Mouse (Mus musculus) limb, embryonic 12.5 days (tissue): ENCODE measurements around the gene Rgs14. TPM values are rescaled to one million over a fixed set of nuclear protein-coding genes. Genes with fewer than 3 reads are reported as not detected.
A peak's percentile ranks its signal among the peaks of the same experiment; 100 is the strongest.

ENCODE experiments used
- ATAC-seq: fragments of 200-750 bp; cut with Nextera tagmentation; 2 replicates; pipeline ENCODE4 v1.8.0; 2017; ENCODE audit warnings: low read depth, moderate TSS enrichment; ENCODE audit not compliant: insufficient number of reproducible peaks, insufficient read depth, low FRiP score, low TSS enrichment
- H3K27ac ChIP-seq: fragments of 300-500 bp; sonication (generic); 2 replicates; pipeline ENCODE4 v1.5.1; 2016; ENCODE audit warnings: mild to moderate bottlenecking, moderate library complexity
- H3K27me3 ChIP-seq: fragments of 300-500 bp; sonication (generic); 2 replicates; pipeline ENCODE4 v1.6.1; 2016; ENCODE audit warnings: mild to moderate bottlenecking, moderate library complexity
- H3K36me3 ChIP-seq: fragments of 300-500 bp; sonication (generic); 2 replicates; pipeline ENCODE4 v1.6.1; 2016; ENCODE audit warnings: mild to moderate bottlenecking, moderate library complexity
- H3K4me1 ChIP-seq: fragments of 300-500 bp; sonication (generic); replicated peaks from 2 replicates; pipeline ENCODE4 v1.6.1; 2016
- H3K4me2 ChIP-seq: fragments of 300-500 bp; sonication (generic); 2 replicates; pipeline ENCODE4 v1.6.1; 2016; ENCODE audit warnings: mild to moderate bottlenecking, moderate library complexity
- H3K4me3 ChIP-seq: fragments of 300-500 bp; sonication (generic); replicated peaks from 2 replicates; pipeline ENCODE4 v1.5.1; 2016; ENCODE audit warnings: mild to moderate bottlenecking
- H3K9ac ChIP-seq: fragments of 300-500 bp; sonication (generic); replicated peaks from 2 replicates; pipeline ENCODE4 v1.6.1; 2016; ENCODE audit warnings: mild to moderate bottlenecking, moderate library complexity
- H3K9me3 ChIP-seq: fragments of 300-500 bp; sonication (generic); 2 replicates; pipeline ENCODE4 v1.6.1; 2016; ENCODE audit warnings: mild to moderate bottlenecking, moderate library complexity
- WGBS: fragments of 180-500 bp; shearing (Covaris S2); methylation state at CpG from one replicate; pipeline ENCODE4 v1.1.7; 2016; 5-methylcytosine and 5-hydroxymethylcytosine counted together
- polyA plus RNA-seq: library from polyadenylated mRNA; unstranded; fragments of >200 nt; fragmentation: Nextera tagmentation; extraction: Ambion mirVana; gene quantifications from 2 replicates; pipeline ENCODE4 v1.2.1, GENCODE M21; 2016

Gene Rgs14
- polyA plus RNA-seq, 1 experiment from 2014 or later: 1.2 TPM

DNA sequence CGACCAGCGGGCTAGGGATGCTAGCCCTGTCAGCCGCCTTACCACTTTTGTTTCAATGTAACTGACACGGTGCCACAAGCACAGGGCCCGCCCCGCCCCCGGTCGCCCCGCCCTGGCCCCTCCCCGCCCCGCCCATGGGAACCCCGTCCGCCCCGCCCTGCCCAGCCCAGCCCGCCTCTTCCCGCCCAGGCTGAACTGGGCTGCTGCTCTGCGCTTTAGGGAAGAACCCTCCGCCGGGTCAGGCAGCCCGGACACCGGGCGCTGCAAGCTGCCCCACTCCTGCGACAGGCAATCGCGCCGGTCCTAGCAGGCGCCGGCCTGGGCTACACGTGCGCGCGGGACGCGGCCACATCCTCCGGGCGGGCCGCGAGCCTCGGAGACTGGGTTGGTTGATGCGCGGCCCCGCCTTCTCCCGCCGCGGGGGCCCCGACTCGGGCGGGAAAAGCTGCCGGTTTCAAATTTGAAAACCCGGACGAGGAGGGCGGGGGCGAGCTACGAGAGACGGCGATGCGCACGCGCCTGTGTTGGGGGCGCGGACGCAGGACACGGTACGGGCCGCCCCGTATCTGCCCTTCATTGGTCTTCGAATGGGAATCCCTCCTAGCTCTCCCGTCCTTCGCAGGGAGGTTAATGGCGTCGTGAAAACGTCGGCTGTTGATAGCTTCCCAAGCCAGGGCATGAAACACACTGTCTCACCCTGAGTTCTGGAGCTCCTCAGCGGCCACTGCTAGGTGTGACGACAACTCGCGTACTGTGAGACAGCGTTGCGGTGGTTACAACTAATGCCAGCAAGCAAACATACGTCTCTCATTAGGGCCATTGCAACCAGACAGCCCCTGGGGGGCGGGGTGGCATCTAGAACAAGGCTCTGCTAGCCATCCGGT is 39.6 kb upstream of the Rgs14 start, which contains the start of gene Mxd3:
Mxd3 (minus strand) TSS at position 141 of the 884 bp plus-strand sequence.
- under 1% methylated on average over 82 of the region's 82 CpGs for WGBS
- peak within 1 kb of the TSS; percentile 95 for H3K27ac ChIP-seq
- peaks cover 17% of the 10 kb centered on the region for H3K36me3 ChIP-seq
- H3K4me2 ChIP-seq: peak within 1 kb of the TSS; percentile 90
- ATAC-seq: peak; percentile 82
- H3K4me1 ChIP-seq: peaks cover 31% of the 10 kb centered on the region
- peak within 1 kb of the TSS; percentile 72 for H3K4me3 ChIP-seq
- peak within 1 kb of the TSS; percentile 75 for H3K9ac ChIP-seq
- H3K27me3 ChIP-seq: no peaks in the 10 kb centered on the region
- no peaks in the 10 kb centered on the region for H3K9me3 ChIP-seq

GRCm38 (mm10) chr13:55330567-55331400 is 38.7 kb upstream of the Rgs14 start:
- Histone ChIP-seq H3K9ac (peak overlapping the region; percentile 75), H3K36me3 (peaks cover 8% of the 10 kb centered on the region), H3K27ac (peak overlapping the region; percentile 95), H3K4me2 (peak overlapping the region; percentile 90), H3K4me3 (peak overlapping the region; percentile 72), H3K9me3 (no peaks in the 10 kb centered on the region), H3K27me3 (no peaks in the 10 kb centered on the region), H3K4me1 (peaks cover 31% of the 10 kb centered on the region)
- ATAC-seq: no peak
- 43% methylated on average over 14 of the region's 14 CpGs for WGBS

DNA sequence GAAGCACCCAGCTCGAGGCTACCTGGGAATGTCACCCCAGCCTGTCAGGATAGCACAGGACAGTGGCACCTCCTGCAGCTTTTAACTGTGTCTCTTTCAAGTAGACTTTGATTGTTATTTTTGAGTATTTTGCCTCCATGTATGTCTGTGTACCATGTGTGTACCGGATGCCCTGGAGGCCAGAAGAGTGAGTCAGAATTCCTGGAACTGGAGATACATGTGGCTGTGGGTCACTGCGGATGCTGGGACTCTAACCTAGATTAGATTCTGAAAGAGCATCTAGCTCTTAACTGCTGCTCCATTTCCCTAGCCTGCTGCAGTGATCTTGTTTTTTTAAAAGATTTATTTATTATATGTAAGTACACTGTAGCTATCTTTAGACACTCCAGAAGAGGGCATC is 37.2 kb upstream of the Rgs14 start:
- no peak overlapping the region for H3K9ac ChIP-seq
- H3K4me1 ChIP-seq: peaks cover 30% of the 10 kb centered on the region
- H3K36me3 ChIP-seq: no peaks in the 10 kb centered on the region
- 85% methylated on average over 3 of the region's 3 CpGs for WGBS
- H3K4me3 ChIP-seq: no peak overlapping the region
- ATAC-seq: no peak
- H3K27me3 ChIP-seq: no peaks in the 10 kb centered on the region
- H3K9me3 ChIP-seq: no peaks in the 10 kb centered on the region
- no peak overlapping the region for H3K4me2 ChIP-seq
- no peak overlapping the region for H3K27ac ChIP-seq

DNA sequence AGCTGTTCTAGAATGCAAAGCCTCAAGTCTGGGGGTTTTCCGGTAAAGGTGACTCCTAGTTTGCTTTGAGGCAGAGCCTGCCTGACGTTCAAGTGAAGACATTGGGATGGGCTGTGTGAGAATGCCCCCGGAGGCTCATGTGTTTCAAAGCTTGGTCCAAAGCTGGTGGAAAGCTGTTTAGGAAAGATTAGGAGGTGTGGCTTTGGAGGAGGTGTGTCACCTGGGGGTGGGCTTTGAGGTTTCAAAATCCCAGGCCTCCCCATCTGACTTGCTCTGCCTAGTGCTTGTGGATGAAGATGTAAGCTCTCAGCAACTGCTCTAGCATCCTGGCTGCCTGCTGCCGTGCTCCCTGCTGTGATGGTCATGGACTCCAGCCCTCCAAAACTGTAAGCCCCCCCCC is 33.8 kb upstream of the Rgs14 start:
- H3K9me3 ChIP-seq: no peaks in the 10 kb centered on the region
- 83% methylated on average over 4 of the region's 4 CpGs for WGBS
- no peak overlapping the region for H3K9ac ChIP-seq
- H3K27me3 ChIP-seq: no peaks in the 10 kb centered on the region
- H3K4me3 ChIP-seq: no peak overlapping the region
- no peak overlapping the region for H3K27ac ChIP-seq
- H3K36me3 ChIP-seq: no peaks in the 10 kb centered on the region
- peaks cover 4% of the 10 kb centered on the region; the same call in 1 of the 2 replicates for H3K4me1 ChIP-seq
- H3K4me2 ChIP-seq: no peak overlapping the region
- no peak for ATAC-seq

- no peak overlapping the region for H3K4me2 ChIP-seq
- no peaks in the 10 kb centered on the region for H3K36me3 ChIP-seq
- no peaks in the 10 kb centered on the region for H3K9me3 ChIP-seq
- WGBS: 64% methylated on average over 10 of the region's 10 CpGs
- H3K27ac ChIP-seq: no peak overlapping the region
- no peaks in the 10 kb centered on the region for H3K27me3 ChIP-seq
- no peak for ATAC-seq
- no peaks in the 10 kb centered on the region for H3K4me1 ChIP-seq
- H3K4me3 ChIP-seq: no peak overlapping the region
- H3K9ac ChIP-seq: no peak overlapping the region
Measured at GRCm38 (mm10) chr13:55337341-55337975, 32.1 kb upstream of the Rgs14 start.

GRCm38 (mm10) chr13:55338131-55339054 is 31.1 kb upstream of the Rgs14 start:
- 70% methylated on average over 12 of the region's 12 CpGs for WGBS

GRCm38 (mm10) chr13:55339259-55339658 is 30.3 kb upstream of the Rgs14 start:
- Histone ChIP-seq H3K36me3 (peaks cover 7% of the 10 kb centered on the region), H3K9me3 (no peaks in the 10 kb centered on the region), H3K4me1 (no peaks in the 10 kb centered on the region), H3K4me2 (no peak overlapping the region), H3K4me3 (no peak overlapping the region), H3K27ac (no peak overlapping the region), H3K27me3 (no peaks in the 10 kb centered on the region), H3K9ac (no peak overlapping the region)
- ATAC-seq: no peak
- 32% methylated on average over 2 of the region's 2 CpGs for WGBS

More at GRCm38 (mm10) chr13:55338131-55339054, 31.1 kb upstream of the Rgs14 start:
- ATAC-seq: no peak
- Histone ChIP-seq H3K27ac (no peak overlapping the region), H3K9me3 (no peaks in the 10 kb centered on the region), H3K27me3 (no peaks in the 10 kb centered on the region), H3K4me1 (no peaks in the 10 kb centered on the region), H3K36me3 (no peaks in the 10 kb centered on the region), H3K4me2 (no peak overlapping the region), H3K9ac (no peak overlapping the region), H3K4me3 (no peak overlapping the region)

DNA sequence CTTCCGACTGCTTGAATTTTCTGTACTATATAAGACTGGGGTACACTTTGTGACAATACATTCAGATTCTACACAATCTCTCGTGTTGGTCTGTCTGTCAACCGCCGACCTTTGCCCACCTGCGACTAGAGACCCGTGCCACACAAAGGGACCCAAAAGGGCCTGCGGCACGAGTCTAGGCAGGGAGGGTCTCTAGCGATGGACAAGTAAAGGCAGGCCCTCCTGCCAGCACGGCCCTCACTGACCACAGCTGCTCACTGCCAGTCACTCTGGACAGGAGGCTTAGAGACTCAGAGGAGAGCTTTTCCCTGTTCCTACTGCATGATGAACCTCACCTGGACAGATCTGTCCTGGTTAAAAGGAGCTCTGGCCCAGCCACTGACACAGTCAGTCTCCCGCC is 27.1 kb upstream of the Rgs14 start:
- H3K9me3 ChIP-seq: no peaks in the 10 kb centered on the region
- 27% methylated on average over 11 of the region's 11 CpGs for WGBS
- ATAC-seq: no peak
- no peak overlapping the region for H3K27ac ChIP-seq
- H3K9ac ChIP-seq: no peak overlapping the region
- no peaks in the 10 kb centered on the region for H3K27me3 ChIP-seq
- H3K4me1 ChIP-seq: no peaks in the 10 kb centered on the region
- peaks cover 40% of the 10 kb centered on the region for H3K36me3 ChIP-seq
- no peak overlapping the region for H3K4me2 ChIP-seq
- no peak overlapping the region for H3K4me3 ChIP-seq

DNA sequence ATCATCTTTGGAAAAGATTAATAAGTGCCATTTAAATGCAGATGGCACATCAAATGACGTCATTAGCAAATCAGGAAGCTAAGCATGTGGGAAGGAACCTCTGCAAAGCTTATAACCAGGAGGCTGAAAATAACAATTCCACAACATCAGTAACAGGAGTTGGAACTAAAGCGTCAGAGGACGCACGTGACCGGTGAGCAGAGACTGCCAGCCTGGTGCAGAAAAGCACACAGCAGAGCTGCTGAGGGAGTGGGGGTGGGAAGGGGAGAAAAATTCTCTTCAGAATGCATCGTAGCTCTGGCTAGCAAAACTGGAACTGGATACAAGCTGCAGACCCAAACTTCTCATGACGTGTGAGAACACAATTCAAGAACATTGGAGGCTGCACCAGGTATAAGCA is 25.2 kb upstream of the Rgs14 start:
- no peak overlapping the region for H3K9ac ChIP-seq
- H3K36me3 ChIP-seq: peaks cover 57% of the 10 kb centered on the region
- H3K9me3 ChIP-seq: no peaks in the 10 kb centered on the region
- 88% methylated on average over 7 of the region's 7 CpGs for WGBS
- ATAC-seq: no peak
- H3K4me1 ChIP-seq: no peaks in the 10 kb centered on the region
- H3K4me2 ChIP-seq: no peak overlapping the region
- H3K27ac ChIP-seq: no peak overlapping the region
- no peaks in the 10 kb centered on the region for H3K27me3 ChIP-seq
- H3K4me3 ChIP-seq: no peak overlapping the region

- Histone ChIP-seq H3K9ac (no peak overlapping the region), H3K27me3 (no peaks in the 10 kb centered on the region), H3K4me2 (no peak overlapping the region), H3K4me3 (no peak overlapping the region), H3K9me3 (no peaks in the 10 kb centered on the region), H3K36me3 (peaks cover 80% of the 10 kb centered on the region), H3K4me1 (no peaks in the 10 kb centered on the region), H3K27ac (no peak overlapping the region)
- WGBS: 88% methylated on average over 11 of the region's 11 CpGs
- no peak for ATAC-seq
Measured at GRCm38 (mm10) chr13:55346745-55347144, 22.8 kb upstream of the Rgs14 start.
